Mouse (Mus musculus) forebrain, embryonic 11.5 days (tissue): ENCODE measurements at regions not wholly inside any gene's neighbourhood (a gene's known extent, or its start where the extent isn't known, plus 50 kb on each side); places are given as distances from the start of the nearest gene placed in this dataset.

Source experiments
- ATAC-seq: fragments of 200-750 bp; cut with Nextera tagmentation; replicated peaks from 2 replicates; pipeline ENCODE4 v1.8.0; 2017; ENCODE audit warnings: moderate TSS enrichment; ENCODE audit not compliant: low FRiP score
- DNase-seq: peaks from one replicate; pipeline ENCODE4 v3.0.0-alpha.2; 2017; ENCODE audit warnings: low spot score
- H3K27ac ChIP-seq: fragments of 300-500 bp; sonication (generic); 2 replicates; pipeline ENCODE4 v1.5.1; 2014; ENCODE audit warnings: low read depth, low read length
- H3K27me3 ChIP-seq: fragments of 300-500 bp; sonication (generic); 2 replicates; pipeline ENCODE4 v1.6.1; 2014; ENCODE audit warnings: mild to moderate bottlenecking, low read length, mixed read lengths; ENCODE audit not compliant: control insufficient read depth, insufficient read depth
- H3K36me3 ChIP-seq: fragments of 300-500 bp; sonication (generic); 2 replicates; pipeline ENCODE4 v1.6.1; 2014; ENCODE audit warnings: mild to moderate bottlenecking, low read length, moderate library complexity, mixed read lengths; ENCODE audit not compliant: control insufficient read depth, insufficient read depth
- H3K4me1 ChIP-seq: fragments of 300-500 bp; sonication (generic); replicated peaks from 2 replicates; pipeline ENCODE4 v1.6.1; 2014; ENCODE audit warnings: low read length, mixed read lengths; ENCODE audit not compliant: control insufficient read depth, insufficient read depth
- H3K4me2 ChIP-seq: fragments of 300-500 bp; sonication (generic); 2 replicates; pipeline ENCODE4 v1.6.1; 2014; ENCODE audit warnings: low read depth, mild to moderate bottlenecking, low read length, moderate library complexity, mixed read lengths; ENCODE audit not compliant: severe bottlenecking
- H3K4me3 ChIP-seq: fragments of 300-500 bp; sonication (generic); 2 replicates; pipeline ENCODE4 v1.5.1; 2014; ENCODE audit warnings: low read depth, low read length
- H3K9ac ChIP-seq: fragments of 300-500 bp; sonication (generic); 2 replicates; pipeline ENCODE4 v1.6.1; 2014; ENCODE audit warnings: low read length
- H3K9me3 ChIP-seq: fragments of 300-500 bp; sonication (generic); 2 replicates; pipeline ENCODE4 v1.6.1; 2016; ENCODE audit warnings: low read length, mixed read lengths; ENCODE audit not compliant: control insufficient read depth
- WGBS: fragments of 180-500 bp; shearing (Covaris S2); extraction: QIAGEN DNeasy Blood & Tissue Kit; methylation state at CpG from one replicate; pipeline ENCODE4 v1.1.7; 2014; 5-methylcytosine and 5-hydroxymethylcytosine counted together

- 49% methylated on average over 1 of the region's 1 CpGs for WGBS
- no peak overlapping the region for H3K4me2 ChIP-seq
These were observed 204.7 kb downstream of the Lipi start for GRCm38 (mm10) chr16:75381191-75381590.

DNA sequence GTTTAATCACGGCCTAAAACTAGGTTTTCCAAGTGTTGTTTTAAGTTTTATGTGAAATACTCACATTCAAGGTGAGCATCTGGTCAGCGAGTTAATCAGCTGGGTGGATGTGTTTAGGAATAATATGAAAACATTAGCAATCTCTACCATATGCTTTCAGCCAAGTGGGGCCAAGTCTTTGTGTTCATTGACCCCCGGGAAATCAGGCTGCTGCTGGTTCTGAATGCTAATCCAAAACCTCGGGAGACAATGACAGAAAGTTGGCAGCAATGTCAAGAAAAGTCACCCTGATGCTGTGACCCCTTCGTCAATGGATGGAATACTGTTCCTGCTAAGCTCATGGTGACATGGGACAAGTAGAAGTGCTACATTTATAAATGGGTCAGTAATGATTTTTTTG is 216.2 kb downstream of the Lipi start:
- no peaks in the 10 kb centered on the region for H3K27me3 ChIP-seq
- 80% methylated on average over 5 of the region's 5 CpGs for WGBS
- H3K4me3 ChIP-seq = no peak overlapping the region
- H3K4me1 ChIP-seq = no peaks in the 10 kb centered on the region
- no peak for DNase-seq
- H3K27ac ChIP-seq = no peak overlapping the region
- no peaks in the 10 kb centered on the region for H3K36me3 ChIP-seq
- no peak overlapping the region for H3K9ac ChIP-seq
- no peak overlapping the region for H3K4me2 ChIP-seq
- no peaks in the 10 kb centered on the region for H3K9me3 ChIP-seq
- no peak for ATAC-seq

More at GRCm38 (mm10) chr16:75381191-75381590, 204.7 kb downstream of the Lipi start:
- Histone ChIP-seq H3K9ac (no peak overlapping the region), H3K4me3 (no peak overlapping the region), H3K27me3 (no peaks in the 10 kb centered on the region), H3K27ac (no peak overlapping the region), H3K9me3 (no peaks in the 10 kb centered on the region), H3K4me1 (no peaks in the 10 kb centered on the region), H3K36me3 (no peaks in the 10 kb centered on the region)
- DNase-seq (no peak), ATAC-seq (no peak)

DNA sequence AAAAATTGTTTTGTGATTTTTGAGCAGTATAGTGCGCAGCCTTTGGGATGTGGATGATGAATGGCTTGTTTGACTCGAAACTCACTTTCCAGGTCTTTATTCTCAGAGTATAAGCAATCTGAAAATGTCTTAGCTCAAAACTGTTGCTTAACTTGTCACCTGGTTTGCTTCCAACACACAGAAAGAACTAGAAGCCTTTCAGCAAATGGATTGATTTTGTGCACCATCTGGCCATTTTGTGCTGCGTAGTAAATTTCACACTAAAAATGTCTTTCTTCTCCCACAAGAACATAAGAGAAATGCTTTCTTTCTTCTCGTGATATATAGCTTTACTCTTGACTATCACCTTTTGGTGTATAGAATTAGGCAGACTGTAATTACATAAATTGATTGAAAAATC is 219.1 kb downstream of the Lipi start:
- no peaks in the 10 kb centered on the region for H3K9me3 ChIP-seq
- H3K4me2 ChIP-seq = no peak overlapping the region
- DNase-seq (no peak), ATAC-seq (no peak)
- 90% methylated on average over 4 of the region's 4 CpGs for WGBS
- H3K27me3 ChIP-seq = no peaks in the 10 kb centered on the region
- no peaks in the 10 kb centered on the region for H3K36me3 ChIP-seq
- no peak overlapping the region for H3K4me3 ChIP-seq
- H3K27ac ChIP-seq = no peak overlapping the region
- H3K4me1 ChIP-seq = no peaks in the 10 kb centered on the region
- H3K9ac ChIP-seq = no peak overlapping the region

DNA sequence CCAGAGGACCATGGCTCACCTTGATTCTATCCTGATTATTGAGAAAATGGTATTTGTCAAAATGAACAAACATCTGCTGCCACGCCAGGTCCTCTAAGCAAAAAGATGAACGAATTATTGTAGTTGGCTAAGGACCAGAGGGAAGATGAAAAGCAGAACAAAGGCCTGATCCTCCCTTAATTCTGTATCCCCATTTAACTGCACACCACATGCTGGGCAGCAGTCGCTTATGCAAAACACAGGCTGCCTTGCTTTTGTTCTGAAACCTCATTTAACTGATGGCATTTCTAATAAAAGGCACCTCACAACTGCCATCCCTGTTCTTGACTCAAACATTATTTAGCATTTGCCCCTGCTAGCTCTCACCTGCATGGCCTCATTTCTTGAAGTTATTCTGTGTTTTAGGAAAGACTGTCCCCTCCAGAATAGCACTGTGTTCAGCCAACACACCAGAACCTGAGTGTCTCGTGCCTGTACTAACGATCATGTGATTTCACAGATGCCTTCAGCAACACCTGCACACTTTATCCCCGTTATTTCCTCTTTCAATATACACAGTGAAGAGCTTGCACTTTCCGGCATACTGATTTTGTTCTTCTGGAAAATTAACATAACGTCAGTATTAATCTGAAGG is 220.4 kb downstream of the Lipi start:
- ATAC-seq (peak; percentile 56; the same call in 1 of the 2 replicates), DNase-seq (no peak)
- Histone ChIP-seq H3K4me2 (no peak overlapping the region), H3K9ac (no peak overlapping the region), H3K36me3 (no peaks in the 10 kb centered on the region), H3K27me3 (no peaks in the 10 kb centered on the region), H3K4me1 (no peaks in the 10 kb centered on the region), H3K9me3 (no peaks in the 10 kb centered on the region), H3K4me3 (no peak overlapping the region), H3K27ac (no peak overlapping the region)
- 38% methylated on average over 8 of the region's 8 CpGs for WGBS

DNA sequence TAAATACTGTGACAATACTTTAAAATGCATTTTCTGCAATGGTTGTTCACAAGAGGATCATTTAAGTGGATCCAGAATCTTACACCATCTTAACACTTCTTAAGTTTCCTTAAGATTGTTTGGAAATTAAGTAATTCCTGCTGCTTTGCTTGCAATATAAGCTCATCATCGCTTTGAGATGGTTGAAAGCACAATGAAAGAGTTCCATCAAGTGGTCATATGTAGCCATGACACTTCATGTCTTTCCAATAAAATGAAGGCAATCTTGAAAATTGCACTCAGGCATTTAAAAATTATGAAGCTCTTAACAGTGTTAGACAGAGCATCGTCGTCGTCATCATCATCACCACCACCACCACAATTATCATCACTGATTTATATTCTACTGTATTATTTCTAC is 223.8 kb downstream of the Lipi start:
- 85% methylated on average over 4 of the region's 4 CpGs for WGBS
- Histone ChIP-seq H3K27ac (no peak overlapping the region), H3K4me3 (no peak overlapping the region), H3K4me2 (no peak overlapping the region), H3K4me1 (no peaks in the 10 kb centered on the region), H3K27me3 (no peaks in the 10 kb centered on the region), H3K9ac (no peak overlapping the region), H3K36me3 (no peaks in the 10 kb centered on the region), H3K9me3 (no peaks in the 10 kb centered on the region)
- no peak for DNase-seq
- no peak for ATAC-seq

DNA sequence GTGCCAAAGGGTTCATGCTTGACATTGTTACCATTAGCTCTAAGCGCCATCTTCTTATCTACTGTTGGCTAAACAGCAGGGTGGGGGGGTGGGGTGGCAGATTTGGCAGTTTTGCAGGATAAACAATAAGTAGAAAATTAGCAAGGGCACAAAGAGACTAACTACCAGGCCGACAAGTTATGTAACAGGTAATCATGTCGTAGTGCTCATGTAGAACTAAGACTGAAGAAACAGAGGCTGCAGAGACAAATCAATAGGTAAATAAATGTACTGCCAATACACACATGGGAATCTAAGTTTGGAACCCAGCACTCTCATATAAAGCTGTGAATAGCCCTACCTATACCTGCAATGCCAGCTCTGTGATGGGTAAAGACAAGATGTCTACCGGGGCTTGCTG is 225.1 kb downstream of the Lipi start:
- Histone ChIP-seq H3K9me3 (no peaks in the 10 kb centered on the region), H3K4me1 (no peaks in the 10 kb centered on the region), H3K27ac (no peak overlapping the region), H3K27me3 (no peaks in the 10 kb centered on the region), H3K36me3 (no peaks in the 10 kb centered on the region), H3K9ac (no peak overlapping the region), H3K4me3 (no peak overlapping the region), H3K4me2 (no peak overlapping the region)
- no peak for ATAC-seq
- 91% methylated on average over 4 of the region's 4 CpGs for WGBS
- DNase-seq = no peak

- no peak overlapping the region for H3K4me2 ChIP-seq
- no peak overlapping the region for H3K4me3 ChIP-seq
- no peaks in the 10 kb centered on the region for H3K4me1 ChIP-seq
- no peaks in the 10 kb centered on the region for H3K9me3 ChIP-seq
- H3K27me3 ChIP-seq = no peaks in the 10 kb centered on the region
- no peak overlapping the region for H3K27ac ChIP-seq
- H3K9ac ChIP-seq = no peak overlapping the region
- DNase-seq (no peak), ATAC-seq (no peak)
- no peaks in the 10 kb centered on the region for H3K36me3 ChIP-seq
- WGBS = 92% methylated on average over 1 of the region's 1 CpGs
These were observed 232.5 kb downstream of the Lipi start for GRCm38 (mm10) chr16:75353394-75353793.

DNA sequence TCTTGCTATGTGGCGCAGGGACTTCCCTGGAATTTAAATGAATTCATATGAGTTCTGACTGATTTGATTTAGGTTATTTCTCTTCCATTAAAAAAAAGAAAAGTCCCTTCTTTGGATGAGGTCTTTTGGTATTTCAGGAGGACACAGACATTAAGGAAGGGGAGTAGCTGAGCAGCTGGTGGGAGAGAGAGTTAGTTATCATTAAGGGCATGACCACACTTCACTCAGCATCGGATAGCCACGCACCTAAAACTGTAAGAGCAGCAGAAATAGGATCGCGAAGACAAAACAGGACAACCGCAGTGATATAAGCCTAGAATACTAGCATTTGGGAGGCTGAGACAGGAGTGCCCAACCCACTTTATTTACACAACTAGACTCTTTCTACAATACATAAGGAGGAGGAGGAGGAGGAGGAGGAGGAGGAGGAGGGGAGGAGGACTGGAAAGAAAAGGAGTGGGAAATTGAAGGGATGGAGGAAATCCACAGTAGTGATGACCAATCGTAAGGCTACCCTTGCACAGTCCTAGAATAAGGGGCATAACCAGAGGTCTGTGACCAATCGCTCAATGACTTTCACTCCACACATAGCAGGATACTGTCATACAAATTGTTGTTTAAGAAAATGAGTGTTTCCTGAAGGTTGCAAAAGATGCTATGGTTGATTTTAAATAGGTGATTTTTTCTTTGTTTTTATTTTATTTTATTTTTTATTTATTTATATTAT is 241.5 kb downstream of the Lipi start:
- no peaks in the 10 kb centered on the region for H3K9me3 ChIP-seq
- H3K36me3 ChIP-seq = no peaks in the 10 kb centered on the region
- H3K27me3 ChIP-seq = no peaks in the 10 kb centered on the region
- 91% methylated on average over 8 of the region's 8 CpGs for WGBS
- ATAC-seq (no peak), DNase-seq (no peak)
- no peak overlapping the region for H3K27ac ChIP-seq
- no peak overlapping the region for H3K9ac ChIP-seq
- H3K4me2 ChIP-seq = no peak overlapping the region
- H3K4me1 ChIP-seq = no peaks in the 10 kb centered on the region
- H3K4me3 ChIP-seq = no peak overlapping the region
